Comparison of ENCODE assay signal across 8 mouse cellular contexts in the genomic region with DNA sequence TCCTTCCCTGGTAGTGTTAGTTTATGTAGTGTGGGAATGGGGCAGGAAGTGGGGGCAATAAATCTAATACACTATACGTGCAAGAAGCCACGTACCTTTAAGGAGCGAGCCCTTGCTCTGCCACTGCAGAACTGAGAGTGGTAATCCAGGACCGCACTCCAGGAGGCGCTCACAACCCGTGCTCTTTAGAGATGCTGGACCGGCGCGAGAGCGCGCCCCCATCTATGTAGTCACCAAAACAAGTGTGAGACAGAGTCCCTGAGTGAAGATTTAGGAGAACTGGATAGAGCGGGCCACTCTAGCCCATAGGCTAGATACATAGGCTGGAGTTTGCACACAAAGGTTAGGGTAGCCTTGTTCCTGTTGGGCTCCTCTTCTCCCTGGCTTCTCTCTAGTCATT. TPM values are rescaled to one million over a fixed set of nuclear protein-coding genes. Genes with fewer than 3 reads are reported as not detected.
DNase-seq lines count a peak whose midpoint lies in the region; ATAC-seq and TF ChIP-seq lines count a peak whose summit lies in the region.

No protein-coding gene starts in this region.

- no peaks in the 10 kb centered on the region for H3K36me3 ChIP-seq in hindbrain, postnatal 0 days (ENCODE audit: insufficient read depth, low read length)

- H3K27ac ChIP-seq in hindbrain, postnatal 0 days, result no peak overlapping the region

- DNase-seq in NIH3T3 (ENCODE audit: low read depth) (peak; percentile 88), adipocyte (ENCODE audit: low spot score) (no peak)
- DNase-seq in cerebellum, adult 11 months, result peak; percentile 76
- peak; percentile 67 to 86 for DNase-seq in frontal cortex, adult 2 months (ENCODE audit: extremely low spot score in 1 of 2, low spot score in 1 of 2)
- peak; percentile 83 for DNase-seq in hindbrain, postnatal 0 days (ENCODE audit: low spot score)
- DNase-seq in left cerebral cortex, adult 11 months (ENCODE audit: low spot score), result peak; percentile 74
- peak; percentile 48 for DNase-seq in skeletal muscle tissue, adult 2 months (ENCODE audit: low read depth, low spot score)

- 6% methylated on average over 12 of the region's 12 CpGs for WGBS in hindbrain, postnatal 0 days

- H3K27me3 ChIP-seq in hindbrain, postnatal 0 days (ENCODE audit: insufficient read depth, low read length), result no peaks in the 10 kb centered on the region

- H3K9ac ChIP-seq in hindbrain, postnatal 0 days (replicated peaks; ENCODE audit: low read length), result no peak overlapping the region; the same call in 1 of the 2 replicates

- no peaks in the 10 kb centered on the region for H3K9me3 ChIP-seq in hindbrain, postnatal 0 days (ENCODE audit: low read length)

- ATAC-seq in hindbrain, postnatal 0 days, result peak; percentile 36
- peak; percentile 75 for ATAC-seq in megakaryocyte progenitor cell, adult 5-6 weeks (replicated peaks; ENCODE audit: poor library complexity)

- H3K4me1 ChIP-seq in hindbrain, postnatal 0 days (ENCODE audit: insufficient read depth, low read length), result 0 out of 2 replicates have a peak, but pooled peaks cover 3% of the 10 kb centered on the region

- H3K4me2 ChIP-seq in hindbrain, postnatal 0 days (ENCODE audit: low read depth, low read length), result no peak overlapping the region

- peak; percentile 75 for TF ChIP-seq CTCF in hindbrain, postnatal 0 days (IDR thresholded peaks at IDR 0.05; ENCODE audit: low read depth)

- H3K4me3 ChIP-seq in hindbrain, postnatal 0 days (ENCODE audit: low read length), result no peak overlapping the region

RNA-seq across cellular contexts. Expression of a gene that starts 2.7 kb away (rescaled TPM):
- polyA plus RNA-seq in frontal cortex, adult 2 months (2012; rRNA removed), result 208 and 231 TPM in 2 replicates
- 230 and 258 TPM in 2 replicates for total RNA-seq in hindbrain, postnatal 0 days (2014; rRNA removed)
- 165 and 183 TPM in 2 replicates for polyA plus RNA-seq in hindbrain, postnatal 0 days (2015; fragmentation: Nextera tagmentation; extraction: Ambion mirVana)
- 4.7 and 5.1 TPM in 2 replicates for total RNA-seq in megakaryocyte progenitor cell, adult 5-6 weeks (2015)
- total RNA-seq in megakaryocyte progenitor cell, adult 5-6 weeks (2017), result 9.9 and 10.6 TPM in 2 replicates

RNA-seq across cellular contexts. Expression of a gene that starts 11.8 kb away (rescaled TPM):
- 38.8 and 41.8 TPM in 2 replicates for polyA plus RNA-seq in frontal cortex, adult 2 months (2012; rRNA removed)
- 63.3 and 83.8 TPM in 2 replicates for total RNA-seq in hindbrain, postnatal 0 days (2014; rRNA removed)
- 99.8 and 123 TPM in 2 replicates for polyA plus RNA-seq in hindbrain, postnatal 0 days (2015; fragmentation: Nextera tagmentation; extraction: Ambion mirVana)
- 1.1 and 3.3 TPM in 2 replicates for total RNA-seq in megakaryocyte progenitor cell, adult 5-6 weeks (2015)
- not detected in 2 replicates for total RNA-seq in megakaryocyte progenitor cell, adult 5-6 weeks (2017)

RNA-seq across cellular contexts. Expression of a gene that starts 16.2 kb away (rescaled TPM):
- polyA plus RNA-seq in frontal cortex, adult 2 months (2012; rRNA removed), result 732 and 866 TPM in 2 replicates
- 133 and 144 TPM in 2 replicates for total RNA-seq in hindbrain, postnatal 0 days (2014; rRNA removed)
- 419 and 436 TPM in 2 replicates for polyA plus RNA-seq in hindbrain, postnatal 0 days (2015; fragmentation: Nextera tagmentation; extraction: Ambion mirVana)
- 298 and 382 TPM in 2 replicates for total RNA-seq in megakaryocyte progenitor cell, adult 5-6 weeks (2015)
- 96.7 and 109 TPM in 2 replicates for total RNA-seq in megakaryocyte progenitor cell, adult 5-6 weeks (2017)

RNA-seq across cellular contexts. Expression of a gene that starts 28.5 kb away (rescaled TPM):
- polyA plus RNA-seq in frontal cortex, adult 2 months (2012; rRNA removed), result 0.38 and 0.52 TPM in 2 replicates
- 1.2 and 2.0 TPM in 2 replicates for total RNA-seq in hindbrain, postnatal 0 days (2014; rRNA removed)
- 1.1 and 1.4 TPM in 2 replicates for polyA plus RNA-seq in hindbrain, postnatal 0 days (2015; fragmentation: Nextera tagmentation; extraction: Ambion mirVana)
- total RNA-seq in megakaryocyte progenitor cell, adult 5-6 weeks (2015), result 0.05 TPM in 1 of 2 replicates, not detected in the other
- not detected in 2 replicates for total RNA-seq in megakaryocyte progenitor cell, adult 5-6 weeks (2017)

RNA-seq across cellular contexts. Expression of a gene that starts 33.4 kb away (rescaled TPM):
- 47.2 and 49.8 TPM in 2 replicates for polyA plus RNA-seq in frontal cortex, adult 2 months (2012; rRNA removed)
- 102 and 120 TPM in 2 replicates for total RNA-seq in hindbrain, postnatal 0 days (2014; rRNA removed)
- 69.4 and 72.1 TPM in 2 replicates for polyA plus RNA-seq in hindbrain, postnatal 0 days (2015; fragmentation: Nextera tagmentation; extraction: Ambion mirVana)
- 1.3 and 1.6 TPM in 2 replicates for total RNA-seq in megakaryocyte progenitor cell, adult 5-6 weeks (2015)
- 1.9 and 2.4 TPM in 2 replicates for total RNA-seq in megakaryocyte progenitor cell, adult 5-6 weeks (2017)

Comparison
In these comparisons a context has a peak if more than half of its experiments do, and no peak if none do; other contexts are left out.
1. RNA of a gene that starts 2.7 kb away (total RNA-seq): 230 to 258 TPM in hindbrain, postnatal 0 days; 4.7 to 10.6 TPM in megakaryocyte progenitor cell, adult 5-6 weeks; every median in the first group is over 10 times any median in the second.
2. RNA of a gene that starts 11.8 kb away (total RNA-seq): 63.3 to 83.8 TPM in hindbrain, postnatal 0 days; 1.1 to 3.3 TPM in megakaryocyte progenitor cell, adult 5-6 weeks; every median in the first group is over 10 times any median in the second.